Mouse (Mus musculus) 416B (cell line): ENCODE data around the gene March4.

ENCODE experiments used
- DNase-seq: peaks from one replicate; pipeline ENCODE4 v3.0.0; 2011; ENCODE audit warnings: low read depth

The March4 gene

GRCm38 (mm10) chr1:72536611-72537351 lies at the start of gene March4:
Gene March4 (minus strand): TSS chr1:72536930.
- DNase-seq: no peak

- no peak for DNase-seq
Observed at GRCm38 (mm10) chr1:72585971-72586875, 49.5 kb upstream of the March4 start.

GRCm38 (mm10) chr1:72583906-72584305 lies 47.2 kb upstream of the March4 start:
- no peak for DNase-seq

- peak; percentile 98 for DNase-seq
Observed at GRCm38 (mm10) chr1:72582947-72583731, 46.4 kb upstream of the March4 start, which contains the start of gene Smarcal1. Gene Smarcal1 (plus strand): TSS chr1:72583251.

GRCm38 (mm10) chr1:72578806-72579205 lies 42.1 kb upstream of the March4 start:
- no peak for DNase-seq

- DNase-seq: no peak
Observed at GRCm38 (mm10) chr1:72578351-72578750, 41.6 kb upstream of the March4 start.

- DNase-seq: no peak
Observed at GRCm38 (mm10) chr1:72577481-72577922, 40.8 kb upstream of the March4 start.

- peak; percentile 21 for DNase-seq
Observed at GRCm38 (mm10) chr1:72575121-72575520, 38.4 kb upstream of the March4 start.

GRCm38 (mm10) chr1:72574608-72575007 lies 37.9 kb upstream of the March4 start:
- DNase-seq: no peak

- no peak for DNase-seq
Observed at GRCm38 (mm10) chr1:72574047-72574446, 37.3 kb upstream of the March4 start.

GRCm38 (mm10) chr1:72568725-72569124 lies 32.0 kb upstream of the March4 start:
- peak; percentile 8 for DNase-seq

GRCm38 (mm10) chr1:72567056-72567455 lies 30.3 kb upstream of the March4 start:
- no peak for DNase-seq

- peak; percentile 77 for DNase-seq
Observed at GRCm38 (mm10) chr1:72564334-72564962, 27.7 kb upstream of the March4 start.

- DNase-seq: no peak
Observed at GRCm38 (mm10) chr1:72558625-72559024, 21.9 kb upstream of the March4 start.

- DNase-seq: no peak
Observed at GRCm38 (mm10) chr1:72556471-72556870, 19.7 kb upstream of the March4 start.

GRCm38 (mm10) chr1:72550317-72550716 lies 13.6 kb upstream of the March4 start:
- no peak for DNase-seq

- DNase-seq: no peak
Observed at GRCm38 (mm10) chr1:72538266-72538665, 1.5 kb upstream of the March4 start.

GRCm38 (mm10) chr1:72535725-72536571 lies 782 bp downstream of the March4 start:
- no peak for DNase-seq

GRCm38 (mm10) chr1:72533439-72533838 lies 3.3 kb downstream of the March4 start:
- no peak for DNase-seq

GRCm38 (mm10) chr1:72532926-72533325 lies 3.8 kb downstream of the March4 start:
- DNase-seq: no peak
